Mouse (Mus musculus): ENCODE measurements around the gene Ppp1cb. TPM values are rescaled to one million over a fixed set of nuclear protein-coding genes. Genes with fewer than 3 reads are reported as not detected.
"Not testable (repeated sequence)": the region's sequence is repeated elsewhere in the genome, so short reads cannot be mapped to it uniquely, and the experiment has no call there.

Gene Ppp1cb
- polyA plus RNA-seq, 1 experiment from 2014 or later, result 124 TPM

GRCm38 (mm10) chr5:32424464-32424863, 34.2 kb upstream of the Ppp1cb start:
- Histone ChIP-seq H3K27me3 (replicated peaks) (no peaks in the 10 kb centered on the region), H3K4me2 (no peak overlapping the region), H3K36me3 (no peaks in the 10 kb centered on the region), H3K4me3 (no peak overlapping the region), H3K4me1 (peaks cover 12% of the 10 kb centered on the region), H3K27ac (no peak overlapping the region), H3K9me3 (replicated peaks) (no peaks in the 10 kb centered on the region), H3K9ac (no peak overlapping the region)
- ATAC-seq, result no peak
- whole genome bisulfite sequencing (ENCODE audit: insufficient replicate concordance), result 75% methylated on average over 8 of the region's 8 CpGs

DNA sequence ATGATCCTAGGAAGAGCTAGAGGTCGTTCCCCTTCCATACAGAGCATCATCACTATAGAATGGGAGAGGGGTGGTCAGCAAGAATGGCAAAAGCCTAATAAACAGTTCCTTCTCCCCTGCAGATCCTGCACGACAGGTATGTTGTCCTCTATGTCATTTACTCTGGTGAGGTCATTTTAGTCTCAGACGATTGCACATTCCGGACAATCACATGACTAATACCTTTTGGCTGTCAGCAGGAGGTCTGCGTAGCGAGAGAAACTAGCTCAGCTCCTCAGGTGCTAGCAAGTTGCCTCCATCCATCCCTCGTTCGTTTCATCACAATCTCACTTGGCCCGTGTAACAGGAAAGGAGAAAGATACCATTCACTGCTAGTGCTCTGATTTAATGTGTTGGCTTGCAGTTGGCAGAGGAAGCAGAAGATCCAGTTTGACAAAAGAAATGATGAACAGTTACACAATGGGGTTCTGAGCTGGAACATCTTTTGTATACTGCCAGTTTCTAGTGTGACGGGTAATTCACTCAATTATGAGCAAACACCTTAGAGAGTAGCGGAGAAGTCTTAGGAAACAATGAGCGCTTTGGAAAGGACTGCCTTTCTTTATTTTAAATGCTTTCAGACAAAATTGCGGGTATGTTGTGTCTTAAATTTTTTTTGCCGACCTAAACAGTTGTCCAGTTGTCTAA, 33.0 kb upstream of the Ppp1cb start:
- WGBS (ENCODE audit: insufficient replicate concordance), result 70% methylated on average over 14 of the region's 14 CpGs
- H3K36me3 ChIP-seq, result no peaks in the 10 kb centered on the region
- no peak for ATAC-seq

DNA sequence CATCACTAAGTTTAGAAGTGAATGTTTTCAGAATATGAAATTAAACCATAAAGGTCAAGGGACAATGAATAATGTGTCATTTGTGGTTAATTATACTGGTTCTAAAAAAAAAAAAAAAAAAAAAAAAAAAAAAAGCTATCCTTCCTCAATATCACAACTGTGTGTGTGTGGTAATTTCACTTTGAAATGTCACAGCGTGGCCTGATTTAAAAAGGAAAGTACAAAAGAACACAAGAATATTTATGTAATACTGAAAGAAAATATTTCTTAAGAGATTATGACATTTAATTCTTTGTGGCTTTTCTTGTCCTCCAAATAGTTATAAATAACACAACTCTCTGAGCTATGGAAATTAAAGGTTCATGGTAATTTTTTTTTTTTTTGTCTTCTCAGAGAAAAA, 28.2 kb upstream of the Ppp1cb start:
- no peak for ATAC-seq
- Histone ChIP-seq H3K27ac (no peak overlapping the region), H3K27me3 (replicated peaks) (no peaks in the 10 kb centered on the region), H3K9me3 (replicated peaks) (no peaks in the 10 kb centered on the region), H3K4me1 (no peaks in the 10 kb centered on the region), H3K9ac (no peak overlapping the region), H3K36me3 (no peaks in the 10 kb centered on the region), H3K4me3 (no peak overlapping the region), H3K4me2 (no peak overlapping the region)
- 73% methylated on average over 1 of the region's 1 CpGs for WGBS (ENCODE audit: insufficient replicate concordance)

More for the DNA sequence above, 33.0 kb upstream of the Ppp1cb start:
- no peaks in the 10 kb centered on the region for H3K9me3 ChIP-seq (replicated peaks)
- H3K4me3 ChIP-seq, result no peak overlapping the region
- H3K4me2 ChIP-seq, result no peak overlapping the region
- no peaks in the 10 kb centered on the region for H3K27me3 ChIP-seq (replicated peaks)
- no peak overlapping the region for H3K27ac ChIP-seq
- no peak overlapping the region for H3K9ac ChIP-seq
- peaks cover 12% of the 10 kb centered on the region for H3K4me1 ChIP-seq

GRCm38 (mm10) chr5:32434346-32434745, 24.3 kb upstream of the Ppp1cb start:
- not testable (repeated sequence) for H3K27me3 ChIP-seq (replicated peaks); H3K4me2 ChIP-seq; H3K4me1 ChIP-seq; H3K27ac ChIP-seq; H3K4me3 ChIP-seq; ATAC-seq; H3K36me3 ChIP-seq; H3K9me3 ChIP-seq (replicated peaks); H3K9ac ChIP-seq
- 60% methylated on average over 3 of the region's 3 CpGs for WGBS (ENCODE audit: insufficient replicate concordance)

DNA sequence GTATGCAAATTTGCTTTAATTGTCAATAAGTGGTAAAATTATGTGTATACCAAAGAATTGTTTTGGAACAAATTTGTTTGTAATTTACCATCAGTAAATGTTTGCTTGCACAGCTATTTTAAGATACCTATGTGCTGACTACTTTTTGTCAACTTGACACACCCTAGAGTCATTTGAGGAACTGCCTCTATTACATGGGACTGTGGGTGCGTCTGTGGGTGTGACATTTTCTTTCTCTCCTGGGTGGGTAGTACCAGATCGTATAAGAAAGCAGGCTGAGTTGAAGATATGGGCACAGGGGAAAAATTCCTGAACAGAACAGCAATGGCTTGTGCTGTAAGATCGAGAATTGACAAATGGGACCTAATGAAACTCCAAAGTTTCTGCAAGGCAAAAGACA, 23.0 kb upstream of the Ppp1cb start:
- 64% methylated on average over 3 of the region's 3 CpGs for WGBS (ENCODE audit: insufficient replicate concordance)
- H3K9ac ChIP-seq, result no peak overlapping the region
- no peak for ATAC-seq
- H3K4me3 ChIP-seq, result no peak overlapping the region
- no peaks in the 10 kb centered on the region for H3K9me3 ChIP-seq (replicated peaks)
- H3K27ac ChIP-seq, result no peak overlapping the region
- no peak overlapping the region for H3K4me2 ChIP-seq
- H3K36me3 ChIP-seq, result no peaks in the 10 kb centered on the region
- H3K27me3 ChIP-seq (replicated peaks), result no peaks in the 10 kb centered on the region
- no peaks in the 10 kb centered on the region for H3K4me1 ChIP-seq

DNA sequence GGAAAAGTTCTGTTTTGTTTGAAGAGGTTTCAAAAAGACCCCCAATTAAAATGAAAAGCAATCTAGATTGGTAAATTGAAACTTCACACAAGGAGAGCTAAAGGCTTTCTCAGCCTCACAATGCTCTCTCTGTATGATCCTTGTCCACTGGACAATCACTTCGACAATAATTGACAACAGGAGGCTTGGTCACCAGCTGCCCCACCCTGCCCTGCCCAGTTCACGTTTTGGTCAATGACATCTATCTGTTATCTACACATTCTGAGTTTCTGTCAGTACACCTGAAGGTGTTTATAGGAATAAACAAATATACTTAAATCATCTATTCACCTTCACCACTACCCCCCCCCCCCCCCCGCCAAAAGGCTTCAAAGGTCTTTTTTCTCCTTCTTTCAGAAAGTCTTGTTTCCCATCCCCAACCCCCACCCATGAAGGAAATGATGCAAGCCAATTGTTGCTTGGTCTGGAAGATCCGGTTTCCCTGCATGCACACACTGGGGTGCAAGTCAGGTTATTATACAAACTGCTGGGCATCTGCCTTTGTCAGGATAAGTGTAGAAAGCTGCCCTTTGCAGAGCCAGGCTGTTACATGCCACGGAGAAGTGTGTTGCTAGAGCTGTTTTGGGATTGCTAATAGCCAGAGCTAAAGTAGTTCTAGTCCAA, 20.6 kb upstream of the Ppp1cb start:
- H3K4me2 ChIP-seq, result no peak overlapping the region
- H3K9me3 ChIP-seq (replicated peaks), result no peaks in the 10 kb centered on the region
- no peaks in the 10 kb centered on the region for H3K4me1 ChIP-seq
- no peak overlapping the region for H3K9ac ChIP-seq
- no peak for ATAC-seq
- no peaks in the 10 kb centered on the region for H3K36me3 ChIP-seq
- WGBS (ENCODE audit: insufficient replicate concordance), result 42% methylated on average over 5 of the region's 5 CpGs
- H3K27me3 ChIP-seq (replicated peaks), result no peaks in the 10 kb centered on the region
- H3K4me3 ChIP-seq, result no peak overlapping the region
- no peak overlapping the region for H3K27ac ChIP-seq

DNA sequence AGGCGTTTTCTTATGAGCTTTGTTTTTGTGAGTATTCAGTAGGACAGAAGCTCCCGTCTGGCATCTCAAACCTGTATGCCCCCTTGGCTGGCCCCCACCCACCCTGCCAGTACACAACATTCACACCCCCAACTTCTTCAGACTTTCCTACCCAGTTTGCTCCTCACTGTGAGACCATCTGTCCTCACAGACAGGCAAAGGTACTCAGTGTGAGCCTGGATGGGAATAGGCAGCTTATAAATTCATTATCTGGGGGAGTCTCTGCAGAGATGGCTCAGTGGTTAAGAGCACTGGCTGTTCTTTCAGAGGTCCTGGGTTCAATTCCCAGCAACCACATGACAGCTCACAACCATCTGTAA, 20.1 kb upstream of the Ppp1cb start:
- Histone ChIP-seq H3K27me3 (replicated peaks) (no peaks in the 10 kb centered on the region), H3K27ac (no peak overlapping the region), H3K9me3 (replicated peaks) (no peaks in the 10 kb centered on the region), H3K4me3 (no peak overlapping the region), H3K9ac (no peak overlapping the region), H3K4me1 (no peaks in the 10 kb centered on the region), H3K4me2 (no peak overlapping the region), H3K36me3 (no peaks in the 10 kb centered on the region)
- 57% methylated on average over 2 of the region's 2 CpGs for WGBS (ENCODE audit: insufficient replicate concordance)
- ATAC-seq, result no peak

DNA sequence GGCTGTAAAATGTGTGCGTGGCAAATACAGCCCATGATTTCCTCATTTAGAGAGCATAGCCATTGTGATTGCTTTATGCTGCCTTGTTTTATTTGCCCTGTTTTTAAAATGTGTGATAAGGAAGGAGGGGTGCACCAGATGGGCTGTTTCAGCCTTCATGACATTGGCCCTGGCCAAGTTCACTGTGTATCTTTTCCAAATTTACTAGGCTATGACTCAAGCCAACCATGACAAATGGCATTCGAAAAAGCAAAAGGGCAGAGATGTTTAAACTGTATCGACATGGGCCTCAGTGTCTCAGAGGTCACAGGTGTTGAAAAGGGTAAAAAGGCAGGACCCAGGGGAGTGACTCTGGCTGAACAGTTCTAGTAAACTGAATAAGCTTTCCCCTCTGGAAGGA, 17.3 kb upstream of the Ppp1cb start:
- no peak for ATAC-seq
- 58% methylated on average over 3 of the region's 3 CpGs for WGBS (ENCODE audit: insufficient replicate concordance)
- no peak overlapping the region for H3K4me2 ChIP-seq

GRCm38 (mm10) chr5:32441992-32442575, 16.6 kb upstream of the Ppp1cb start:
- Histone ChIP-seq H3K4me1 (no peaks in the 10 kb centered on the region), H3K9me3 (replicated peaks) (no peaks in the 10 kb centered on the region), H3K27ac (no peak overlapping the region), H3K4me3 (no peak overlapping the region), H3K4me2 (no peak overlapping the region), H3K9ac (no peak overlapping the region), H3K27me3 (replicated peaks) (no peaks in the 10 kb centered on the region), H3K36me3 (no peaks in the 10 kb centered on the region)
- 54% methylated on average over 4 of the region's 4 CpGs for WGBS (ENCODE audit: insufficient replicate concordance)
- no peak for ATAC-seq

More for the DNA sequence above, 17.3 kb upstream of the Ppp1cb start:
- Histone ChIP-seq H3K9ac (no peak overlapping the region), H3K27ac (no peak overlapping the region), H3K4me1 (no peaks in the 10 kb centered on the region), H3K9me3 (replicated peaks) (no peaks in the 10 kb centered on the region), H3K27me3 (replicated peaks) (no peaks in the 10 kb centered on the region), H3K4me3 (no peak overlapping the region), H3K36me3 (no peaks in the 10 kb centered on the region)

DNA sequence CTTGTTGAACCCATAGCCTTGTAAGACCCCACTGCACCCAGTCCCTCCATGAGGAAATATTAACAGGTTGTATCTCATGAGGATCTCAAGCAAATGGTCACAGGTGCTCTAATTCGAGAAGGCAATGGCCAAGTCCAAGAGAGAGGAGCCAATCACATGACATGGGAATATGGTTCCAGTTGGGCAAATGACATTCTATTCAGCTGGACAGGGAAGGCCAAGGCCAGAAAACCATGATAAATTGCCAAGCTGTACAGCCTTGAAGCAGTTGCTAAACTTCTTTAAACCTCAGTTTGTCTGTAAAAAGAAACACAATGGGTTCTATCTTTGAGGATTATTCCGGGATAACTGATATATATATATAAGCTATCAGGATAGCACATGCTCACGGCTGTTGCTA, 14.7 kb upstream of the Ppp1cb start:
- no peak overlapping the region for H3K4me3 ChIP-seq
- no peaks in the 10 kb centered on the region for H3K36me3 ChIP-seq
- no peaks in the 10 kb centered on the region for H3K4me1 ChIP-seq
- H3K27me3 ChIP-seq (replicated peaks), result no peaks in the 10 kb centered on the region
- 62% methylated on average over 3 of the region's 3 CpGs for WGBS (ENCODE audit: insufficient replicate concordance)
- H3K9me3 ChIP-seq (replicated peaks), result no peaks in the 10 kb centered on the region
- no peak overlapping the region for H3K4me2 ChIP-seq
- no peak for ATAC-seq
- no peak overlapping the region for H3K9ac ChIP-seq
- no peak overlapping the region for H3K27ac ChIP-seq

- Histone ChIP-seq H3K9ac (no peak overlapping the region), H3K4me1 (no peaks in the 10 kb centered on the region), H3K27ac (no peak overlapping the region), H3K4me3 (no peak overlapping the region), H3K4me2 (no peak overlapping the region), H3K27me3 (replicated peaks) (no peaks in the 10 kb centered on the region), H3K36me3 (no peaks in the 10 kb centered on the region), H3K9me3 (replicated peaks) (no peaks in the 10 kb centered on the region)
- ATAC-seq, result no peak
- 64% methylated on average over 11 of the region's 11 CpGs for WGBS (ENCODE audit: insufficient replicate concordance)
These were observed 13.2 kb upstream of the Ppp1cb start for GRCm38 (mm10) chr5:32445287-32445921.

DNA sequence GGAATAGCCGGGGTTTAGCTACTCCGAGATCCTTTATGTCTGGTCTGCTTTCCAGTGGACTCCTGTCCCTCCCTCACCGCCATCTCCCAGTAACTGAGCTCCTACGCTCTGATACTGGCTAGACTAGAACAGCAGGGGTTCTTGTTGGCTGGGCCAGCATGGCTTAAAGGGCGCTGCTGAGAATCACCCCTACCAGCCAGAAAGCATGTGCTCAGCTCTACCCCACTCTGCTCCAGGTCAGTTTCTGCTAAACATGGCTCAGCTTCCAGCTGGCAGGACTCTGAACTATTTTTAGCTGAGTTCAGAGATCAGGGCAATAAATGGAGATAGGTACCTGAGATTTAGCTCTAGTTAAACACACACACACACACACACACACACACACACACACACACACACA, 12.2 kb upstream of the Ppp1cb start:
- WGBS (ENCODE audit: insufficient replicate concordance), result 63% methylated on average over 5 of the region's 5 CpGs
- no peaks in the 10 kb centered on the region for H3K36me3 ChIP-seq
- H3K4me3 ChIP-seq, result no peak overlapping the region
- no peak for ATAC-seq
- H3K9me3 ChIP-seq (replicated peaks), result no peaks in the 10 kb centered on the region
- no peak overlapping the region for H3K27ac ChIP-seq
- H3K27me3 ChIP-seq (replicated peaks), result no peaks in the 10 kb centered on the region
- no peaks in the 10 kb centered on the region for H3K4me1 ChIP-seq
- no peak overlapping the region for H3K9ac ChIP-seq
- H3K4me2 ChIP-seq, result no peak overlapping the region

All from liver, embryonic 12.5 days (tissue).